Mouse (Mus musculus): Measurements from ENCODE around the gene Ajuba.

The Ajuba gene

GRCm38 (mm10) chr14:54592319-54592934 is 15.1 kb upstream of the Ajuba start:
- no peak for DNase-seq (ENCODE audit: low spot score)

- DNase-seq (ENCODE audit: low spot score), result no peak
Measured at GRCm38 (mm10) chr14:54591056-54591455, 13.7 kb upstream of the Ajuba start.

- peak; percentile 73 for DNase-seq (ENCODE audit: low spot score)
Measured at GRCm38 (mm10) chr14:54583681-54584338, 6.5 kb upstream of the Ajuba start.

GRCm38 (mm10) chr14:54582536-54582935 is 5.2 kb upstream of the Ajuba start:
- DNase-seq (ENCODE audit: low spot score), result no peak

GRCm38 (mm10) chr14:54579638-54580037 is 2.3 kb upstream of the Ajuba start:
- no peak for DNase-seq (ENCODE audit: low spot score)

GRCm38 (mm10) chr14:54578063-54578462 is 705 bp upstream of the Ajuba start:
- DNase-seq (ENCODE audit: low spot score), result peak; percentile 45

GRCm38 (mm10) chr14:54576241-54577088 is 893 bp downstream of the Ajuba start:
- DNase-seq (ENCODE audit: low spot score), result no peak

GRCm38 (mm10) chr14:54575631-54576030 is 1.7 kb downstream of the Ajuba start:
- DNase-seq (ENCODE audit: low spot score), result no peak

- no peak for DNase-seq (ENCODE audit: low spot score)
Measured at GRCm38 (mm10) chr14:54575031-54575430, 2.3 kb downstream of the Ajuba start.

GRCm38 (mm10) chr14:54574253-54574652 is 3.1 kb downstream of the Ajuba start:
- DNase-seq (ENCODE audit: low spot score), result no peak

- DNase-seq (ENCODE audit: low spot score), result no peak
Measured at GRCm38 (mm10) chr14:54572790-54573736, 4.3 kb downstream of the Ajuba start.

GRCm38 (mm10) chr14:54572122-54572521 is 5.2 kb downstream of the Ajuba start:
- no peak for DNase-seq (ENCODE audit: low spot score)

- DNase-seq (ENCODE audit: low spot score), result no peak
Measured at GRCm38 (mm10) chr14:54569451-54570392, 7.6 kb downstream of the Ajuba start.

GRCm38 (mm10) chr14:54568694-54569414 is 8.5 kb downstream of the Ajuba start:
- peak; percentile 65 for DNase-seq (ENCODE audit: low spot score)

- DNase-seq (ENCODE audit: low spot score), result no peak
Measured at GRCm38 (mm10) chr14:54560527-54561242, 16.7 kb downstream of the Ajuba start.

- DNase-seq (ENCODE audit: low spot score), result no peak
Measured at GRCm38 (mm10) chr14:54557330-54557729, 20.0 kb downstream of the Ajuba start.

GRCm38 (mm10) chr14:54553975-54554769 is 23.2 kb downstream of the Ajuba start, which contains the start of gene Haus4:
Haus4 (minus strand) TSS chr14:54554616.
- peak; percentile 92 for DNase-seq (ENCODE audit: low spot score)

- peak; percentile 65 for DNase-seq (ENCODE audit: low spot score)
Measured at GRCm38 (mm10) chr14:54553454-54553974, 23.8 kb downstream of the Ajuba start.

Measured in c-Kit-positive CD71-positive TER-119-positive erythroid progenitor cells, embryonic 14.5 days (primary cell).